Mouse (Mus musculus) forebrain, embryonic 10.5 days (tissue): ENCODE results near the gene Fam189b. TPM values are rescaled to one million over a fixed set of nuclear protein-coding genes. Genes with fewer than 3 reads are reported as not detected.
A peak's percentile ranks its signal among the peaks of the same experiment; 100 is the strongest.
"Not testable (repeated sequence)": the region's sequence is repeated elsewhere in the genome, so short reads cannot be mapped to it uniquely, and the experiment has no call there.

Experiments
- DNase-seq: peaks from one replicate; pipeline ENCODE4 v3.0.0-alpha.2; 2017; ENCODE audit warnings: low spot score; ENCODE audit errors: extremely low spot score
- H3K27ac ChIP-seq: fragments of 300-500 bp; sonication (generic); 2 replicates; pipeline ENCODE4 v1.5.1; 2016; ENCODE audit warnings: mild to moderate bottlenecking
- H3K27me3 ChIP-seq: fragments of 300-500 bp; sonication (generic); 2 replicates; pipeline ENCODE4 v1.6.1; 2016; ENCODE audit warnings: mild to moderate bottlenecking; ENCODE audit not compliant: poor library complexity, severe bottlenecking
- H3K36me3 ChIP-seq: fragments of 300-500 bp; sonication (generic); replicated peaks from 2 replicates; pipeline ENCODE4 v1.6.1; 2016; ENCODE audit warnings: mild to moderate bottlenecking, moderate library complexity
- H3K4me1 ChIP-seq: fragments of 300-500 bp; sonication (generic); 2 replicates; pipeline ENCODE4 v1.6.1; 2016
- H3K4me3 ChIP-seq: fragments of 300-500 bp; sonication (generic); 2 replicates; pipeline ENCODE4 v1.5.1; 2016; ENCODE audit warnings: mild to moderate bottlenecking, moderate library complexity
- H3K9me3 ChIP-seq: fragments of 300-500 bp; sonication (generic); 2 replicates; pipeline ENCODE4 v1.6.1; 2016; ENCODE audit warnings: mild to moderate bottlenecking, moderate library complexity
- WGBS: fragments of 180-500 bp; shearing (Covaris S2); methylation state at CpG from one replicate; pipeline ENCODE4 v1.1.7; 2016; 5-methylcytosine and 5-hydroxymethylcytosine counted together
- polyA plus RNA-seq: library from polyadenylated mRNA; unstranded; fragments of >200 nt; fragmentation: Nextera tagmentation; extraction: Ambion mirVana; gene quantifications from 2 replicates; pipeline ENCODE4 v1.2.1, GENCODE M21; 2016

The Fam189b gene
- polyA plus RNA-seq, 1 experiment from 2014 or later = 25.1 TPM

DNA sequence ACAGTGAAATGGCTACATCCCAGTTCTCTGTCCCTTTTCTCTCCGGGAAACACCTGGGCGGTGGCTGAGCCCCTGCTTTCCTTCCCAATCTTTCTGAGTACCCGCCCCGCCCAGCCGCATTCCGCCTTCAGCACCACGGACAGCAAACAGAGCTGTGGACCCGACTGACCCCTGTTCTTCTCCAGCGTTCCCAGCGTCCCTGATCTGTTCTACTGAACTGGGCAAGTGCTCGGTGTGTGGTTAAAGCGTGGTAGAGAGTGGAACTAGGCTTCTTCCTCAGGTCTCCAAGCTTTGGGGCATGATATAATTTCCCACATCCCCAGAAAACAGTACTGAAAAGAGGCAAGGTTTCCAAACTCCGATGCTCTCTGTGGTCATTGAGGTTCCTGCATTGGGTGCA lies 23.7 kb upstream of the Fam189b start:
- H3K4me3 ChIP-seq = peak overlapping the region; percentile 77
- peak; percentile 76 for DNase-seq
- 2% methylated on average over 13 of the region's 13 CpGs for WGBS
- no peaks in the 10 kb centered on the region for H3K9me3 ChIP-seq
- no peaks in the 10 kb centered on the region for H3K36me3 ChIP-seq
- H3K27me3 ChIP-seq = peaks cover 21% of the 10 kb centered on the region
- peaks cover 33% of the 10 kb centered on the region for H3K4me1 ChIP-seq
- H3K27ac ChIP-seq = no peak overlapping the region

DNA sequence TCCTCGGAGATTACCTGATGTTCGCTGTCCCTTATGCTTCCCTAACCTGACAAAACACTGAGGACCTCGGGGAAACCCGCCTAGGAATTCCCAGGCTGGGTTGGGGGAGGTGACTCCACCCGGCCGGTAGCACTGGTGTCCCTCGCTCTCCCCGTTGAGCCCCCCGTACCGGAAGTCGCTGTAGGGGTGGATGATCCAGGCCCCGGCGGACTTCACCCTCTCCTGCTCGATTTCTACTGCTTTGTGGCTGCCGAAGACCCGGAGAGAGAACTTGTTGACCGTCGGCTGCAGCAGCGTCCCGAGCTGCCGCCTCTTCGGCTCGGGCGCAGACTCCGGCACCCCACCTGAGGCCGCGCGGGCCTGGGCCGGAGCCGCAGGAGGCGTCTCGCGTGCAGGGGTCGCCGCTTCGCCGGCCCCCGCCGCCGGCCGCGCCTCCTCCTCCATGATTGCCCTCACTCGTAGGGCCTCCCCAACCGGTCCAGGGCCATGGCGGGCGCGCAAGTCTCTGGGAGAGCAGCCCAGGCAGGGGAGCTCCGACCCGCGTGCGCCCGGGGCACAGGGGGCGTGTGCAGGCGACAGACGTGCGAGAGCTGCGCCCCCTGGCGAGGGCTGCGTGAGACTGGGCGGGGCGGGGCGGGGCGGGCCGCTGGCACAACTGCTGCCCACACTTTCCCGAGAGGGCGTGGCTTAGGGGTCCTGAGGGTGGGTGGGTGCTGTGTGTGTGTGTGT lies 23.2 kb upstream of the Fam189b start, which contains the start of gene Hcn3:
Hcn3 (minus strand) TSS at position 581 of the 729 bp plus-strand sequence.
- under 1% methylated on average over 66 of the region's 66 CpGs for WGBS
- H3K9me3 ChIP-seq = no peaks in the 10 kb centered on the region
- peak; percentile 77 for DNase-seq
- H3K4me1 ChIP-seq = peaks cover 38% of the 10 kb centered on the region
- H3K27ac ChIP-seq = peak within 1 kb of the TSS; percentile 82
- H3K36me3 ChIP-seq = no peaks in the 10 kb centered on the region
- peaks cover 21% of the 10 kb centered on the region for H3K27me3 ChIP-seq
- peak within 1 kb of the TSS; percentile 77 for H3K4me3 ChIP-seq

GRCm38 (mm10) chr3:89161207-89161606 lies 21.7 kb upstream of the Fam189b start:
- not testable (repeated sequence) for H3K4me3 ChIP-seq, H3K27ac ChIP-seq

DNA sequence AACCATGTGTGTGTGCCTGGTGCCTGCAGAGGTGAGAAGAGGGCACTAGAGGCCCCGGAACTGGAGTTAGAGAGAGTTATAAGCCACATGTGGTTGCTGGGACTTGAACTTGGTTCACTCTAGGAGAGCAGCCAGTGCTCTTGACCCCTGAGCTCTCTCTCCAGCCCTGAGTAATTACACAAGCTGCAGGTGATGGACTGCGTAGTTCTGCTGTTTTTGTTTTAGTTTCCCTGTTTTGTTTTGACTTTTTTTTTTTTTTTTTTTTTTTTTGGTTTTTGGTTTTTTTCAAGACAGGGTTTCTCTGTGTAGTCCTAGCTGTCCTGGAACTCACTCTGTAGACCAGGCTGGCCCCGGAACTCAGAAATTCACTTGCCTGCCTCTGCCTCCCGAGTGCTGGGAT lies 21.2 kb upstream of the Fam189b start:
- WGBS = 87% methylated on average over 4 of the region's 4 CpGs
- H3K9me3 ChIP-seq = no peaks in the 10 kb centered on the region
- DNase-seq = no peak
- H3K27me3 ChIP-seq = peaks cover 21% of the 10 kb centered on the region
- H3K36me3 ChIP-seq = peaks cover 6% of the 10 kb centered on the region
- peaks cover 55% of the 10 kb centered on the region for H3K4me1 ChIP-seq
- no peak overlapping the region for H3K27ac ChIP-seq
- no peak overlapping the region for H3K4me3 ChIP-seq

More at GRCm38 (mm10) chr3:89161207-89161606, 21.7 kb upstream of the Fam189b start:
- not testable (repeated sequence) for DNase-seq, H3K9me3 ChIP-seq, H3K36me3 ChIP-seq
- peaks cover 49% of the 10 kb centered on the region for H3K4me1 ChIP-seq
- H3K27me3 ChIP-seq = peaks cover 21% of the 10 kb centered on the region

DNA sequence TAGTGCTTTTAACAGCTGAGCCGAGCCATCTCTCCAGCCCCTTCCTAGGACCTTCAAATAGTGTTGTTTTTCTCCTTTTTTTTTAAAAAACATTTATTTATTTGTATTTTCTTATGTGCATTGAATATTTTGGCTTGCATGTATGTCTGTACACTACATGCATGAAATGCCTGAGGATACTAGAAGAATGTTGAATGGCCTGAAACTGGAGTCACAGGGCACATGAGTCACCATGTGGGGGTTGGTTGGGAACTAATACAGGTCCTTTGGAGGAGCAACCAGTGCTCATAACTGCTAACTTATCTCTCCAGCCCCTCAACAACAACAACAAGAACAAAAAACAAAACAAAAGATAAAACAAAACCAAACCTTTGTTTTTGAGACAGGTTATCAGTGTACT lies 19.8 kb upstream of the Fam189b start:
- Histone ChIP-seq H3K4me3 (no peak overlapping the region), H3K9me3 (no peaks in the 10 kb centered on the region), H3K27me3 (peaks cover 17% of the 10 kb centered on the region), H3K4me1 (peaks cover 54% of the 10 kb centered on the region), H3K27ac (no peak overlapping the region), H3K36me3 (peaks cover 19% of the 10 kb centered on the region)
- no peak for DNase-seq
- WGBS = 78% methylated on average over 1 of the region's 1 CpGs

DNA sequence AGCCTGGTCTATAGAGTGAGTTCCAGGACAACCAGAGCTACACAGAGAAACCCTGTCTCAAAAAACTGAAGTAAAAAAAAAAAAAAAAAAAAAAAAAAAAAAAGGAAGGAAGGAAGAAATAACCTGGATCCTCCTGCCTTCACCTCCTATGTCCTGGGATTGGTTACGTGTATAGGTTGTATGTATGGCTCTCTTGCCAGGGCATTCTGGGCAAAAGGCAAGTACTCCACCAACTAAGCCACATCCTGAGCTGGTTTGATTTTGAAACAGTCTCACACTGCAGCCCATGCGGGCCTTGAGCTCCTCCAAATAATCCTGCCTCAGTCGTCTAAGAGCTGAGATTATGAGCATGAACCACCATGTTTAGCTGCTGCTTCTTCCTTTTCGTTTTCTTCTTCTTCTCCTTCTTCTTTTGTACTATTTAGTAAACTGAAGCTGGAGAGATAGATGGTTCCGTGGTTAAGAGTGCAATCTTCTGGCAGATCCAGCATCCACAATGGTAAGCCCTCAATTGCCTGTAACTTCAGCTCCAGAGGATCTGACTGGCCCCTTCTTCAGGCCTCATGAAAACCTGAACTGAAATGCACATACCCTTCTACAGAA lies 19.2 kb upstream of the Fam189b start:
- peaks cover 25% of the 10 kb centered on the region for H3K36me3 ChIP-seq
- H3K9me3 ChIP-seq = no peaks in the 10 kb centered on the region
- peaks cover 11% of the 10 kb centered on the region for H3K27me3 ChIP-seq
- H3K4me1 ChIP-seq = peaks cover 48% of the 10 kb centered on the region
- H3K4me3 ChIP-seq = peak overlapping the region; percentile 90
- no peak for DNase-seq
- peak overlapping the region; percentile 97 for H3K27ac ChIP-seq
- WGBS = 73% methylated on average over 5 of the region's 5 CpGs

GRCm38 (mm10) chr3:89164506-89165267 lies 18.3 kb upstream of the Fam189b start, which contains the start of gene Clk2:
Clk2 (plus strand) TSS chr3:89164795.
- H3K9me3 ChIP-seq = no peaks in the 10 kb centered on the region
- peaks cover 2% of the 10 kb centered on the region; the same call in 1 of the 2 replicates for H3K27me3 ChIP-seq
- peak within 1 kb of the TSS; percentile 97 for H3K27ac ChIP-seq
- H3K4me1 ChIP-seq = peaks cover 39% of the 10 kb centered on the region
- peaks cover 35% of the 10 kb centered on the region for H3K36me3 ChIP-seq
- DNase-seq = peak; percentile 97
- H3K4me3 ChIP-seq = peak within 1 kb of the TSS; percentile 90
- WGBS = under 1% methylated on average over 79 of the region's 79 CpGs

- peaks cover 32% of the 10 kb centered on the region for H3K4me1 ChIP-seq
- no peaks in the 10 kb centered on the region for H3K9me3 ChIP-seq
- DNase-seq = no peak
- no peaks in the 10 kb centered on the region for H3K27me3 ChIP-seq
- H3K4me3 ChIP-seq = peak overlapping the region; percentile 90
- H3K36me3 ChIP-seq = peaks cover 42% of the 10 kb centered on the region
- H3K27ac ChIP-seq = peak overlapping the region; percentile 97
- WGBS = 30% methylated on average over 12 of the region's 12 CpGs
Measured at GRCm38 (mm10) chr3:89165268-89165870, 17.6 kb upstream of the Fam189b start.

DNA sequence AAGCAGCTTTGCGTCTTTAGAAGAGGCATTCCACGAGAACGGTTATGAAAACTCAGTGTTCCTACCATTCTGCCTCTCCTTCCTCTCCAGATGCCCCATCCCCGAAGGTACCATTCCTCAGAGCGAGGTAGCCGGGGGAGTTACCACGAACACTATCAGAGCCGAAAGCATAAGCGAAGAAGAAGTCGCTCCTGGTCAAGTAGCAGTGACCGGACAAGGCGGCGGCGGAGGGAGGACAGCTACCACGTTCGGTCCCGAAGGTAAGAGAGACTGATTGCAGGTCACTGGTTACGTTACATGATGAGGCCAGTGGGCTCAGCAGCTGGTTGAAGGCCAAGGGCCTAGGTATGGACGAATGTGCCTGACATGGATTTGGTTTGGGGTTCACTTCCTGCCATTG lies 16.0 kb upstream of the Fam189b start:
- H3K27me3 ChIP-seq = no peaks in the 10 kb centered on the region
- DNase-seq = no peak
- WGBS = 96% methylated on average over 19 of the region's 19 CpGs

GRCm38 (mm10) chr3:89174844-89175243 lies 8.1 kb upstream of the Fam189b start:
- H3K27ac ChIP-seq = no peak overlapping the region
- H3K27me3 ChIP-seq = no peaks in the 10 kb centered on the region
- no peak overlapping the region for H3K4me3 ChIP-seq
- peaks cover 24% of the 10 kb centered on the region for H3K4me1 ChIP-seq
- H3K9me3 ChIP-seq = no peaks in the 10 kb centered on the region
- peaks cover 83% of the 10 kb centered on the region for H3K36me3 ChIP-seq
- no peak for DNase-seq
- 93% methylated on average over 11 of the region's 11 CpGs for WGBS

More for the DNA sequence above, 16.0 kb upstream of the Fam189b start:
- no peak overlapping the region for H3K27ac ChIP-seq
- H3K9me3 ChIP-seq = no peaks in the 10 kb centered on the region
- H3K4me1 ChIP-seq = peaks cover 30% of the 10 kb centered on the region
- peaks cover 57% of the 10 kb centered on the region for H3K36me3 ChIP-seq
- H3K4me3 ChIP-seq = peak overlapping the region; percentile 6; the same call in 1 of the 2 replicates

- peaks cover 83% of the 10 kb centered on the region for H3K36me3 ChIP-seq
- WGBS = 95% methylated on average over 10 of the region's 10 CpGs
Measured at GRCm38 (mm10) chr3:89175544-89175943, 7.4 kb upstream of the Fam189b start.

GRCm38 (mm10) chr3:89176421-89176820 lies 6.5 kb upstream of the Fam189b start:
- Histone ChIP-seq H3K27me3 (no peaks in the 10 kb centered on the region), H3K36me3 (peaks cover 83% of the 10 kb centered on the region), H3K9me3 (no peaks in the 10 kb centered on the region), H3K4me3 (peak overlapping the region; percentile 81), H3K27ac (0 out of 2 replicates have a peak overlapping the region, but pooled peaks have one; percentile 84), H3K4me1 (peaks cover 24% of the 10 kb centered on the region)
- DNase-seq = no peak
- WGBS = 81% methylated on average over 7 of the region's 7 CpGs

More at GRCm38 (mm10) chr3:89175544-89175943, 7.4 kb upstream of the Fam189b start:
- Histone ChIP-seq H3K4me3 (no peak overlapping the region), H3K9me3 (no peaks in the 10 kb centered on the region), H3K27me3 (no peaks in the 10 kb centered on the region), H3K27ac (no peak overlapping the region), H3K4me1 (peaks cover 24% of the 10 kb centered on the region)
- DNase-seq = no peak
